Mouse (Mus musculus) c-Kit-positive CD71-positive TER-119-positive erythroid progenitor cells, embryonic 14.5 days (primary cell): ENCODE measurements around the gene Gdpd4.

Experiments
- DNase-seq: peaks from one replicate; pipeline ENCODE4 v3.0.0-alpha.2; 2013; ENCODE audit warnings: low spot score

The Gdpd4 gene

DNA sequence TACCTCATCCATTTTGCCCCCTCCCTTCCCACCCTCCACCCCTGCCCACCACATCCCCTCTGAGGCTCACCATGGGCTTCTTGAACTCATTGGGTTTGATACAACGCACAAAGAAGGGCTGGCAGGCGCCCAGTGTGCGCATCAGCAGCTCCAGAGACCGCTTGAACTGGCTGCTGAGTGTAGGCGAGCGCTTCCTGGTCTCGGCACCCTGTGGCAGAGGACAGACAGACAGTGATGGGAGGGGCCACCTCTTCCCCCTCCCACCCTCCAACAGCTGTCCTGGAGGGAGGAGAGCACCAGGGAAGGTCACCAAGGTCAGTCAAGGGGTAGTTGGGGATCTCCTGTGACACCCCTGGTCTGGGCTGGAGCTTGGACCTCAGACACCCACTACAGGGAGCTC lies 165.6 kb downstream of the Gdpd4 start:
- no peak for DNase-seq

DNA sequence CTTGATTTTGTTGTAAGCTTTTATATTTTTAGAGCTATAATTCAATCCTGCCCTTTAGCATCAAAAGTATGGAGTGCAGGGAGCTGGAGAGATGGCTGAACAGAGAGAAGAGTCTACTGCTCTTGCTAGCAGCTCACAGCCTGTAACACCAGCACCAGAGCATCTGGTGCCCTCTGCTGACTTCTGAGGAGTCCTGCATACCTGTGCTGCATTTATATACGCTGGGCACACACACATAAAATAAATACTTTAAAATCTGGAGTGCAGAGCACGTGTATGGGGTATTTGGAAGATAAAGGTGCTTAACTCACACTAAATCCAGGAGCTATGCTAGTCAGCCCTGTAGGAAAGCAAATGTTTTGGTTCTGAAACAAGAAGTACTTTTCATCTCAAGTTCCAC lies 166.6 kb downstream of the Gdpd4 start:
- DNase-seq, result no peak

DNA sequence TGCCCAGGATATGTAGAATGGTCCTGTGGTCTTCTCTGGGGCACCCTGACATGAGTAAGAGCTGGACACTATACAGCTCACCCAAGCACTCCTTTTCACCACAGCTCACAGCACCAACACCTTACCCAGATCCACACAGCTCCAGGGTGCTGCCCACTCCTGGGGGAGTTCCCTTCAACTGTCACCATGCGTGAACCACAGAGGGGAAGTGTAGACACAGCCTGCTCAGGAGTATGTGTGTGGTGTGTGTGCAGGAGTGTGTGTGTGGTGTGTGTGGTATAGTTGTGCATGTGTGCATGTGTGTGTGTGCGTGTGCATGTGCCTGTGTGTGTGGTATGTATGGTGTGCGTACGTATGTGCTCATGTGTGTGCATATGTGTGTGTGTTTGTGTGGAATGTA lies 176.1 kb downstream of the Gdpd4 start:
- no peak for DNase-seq

DNA sequence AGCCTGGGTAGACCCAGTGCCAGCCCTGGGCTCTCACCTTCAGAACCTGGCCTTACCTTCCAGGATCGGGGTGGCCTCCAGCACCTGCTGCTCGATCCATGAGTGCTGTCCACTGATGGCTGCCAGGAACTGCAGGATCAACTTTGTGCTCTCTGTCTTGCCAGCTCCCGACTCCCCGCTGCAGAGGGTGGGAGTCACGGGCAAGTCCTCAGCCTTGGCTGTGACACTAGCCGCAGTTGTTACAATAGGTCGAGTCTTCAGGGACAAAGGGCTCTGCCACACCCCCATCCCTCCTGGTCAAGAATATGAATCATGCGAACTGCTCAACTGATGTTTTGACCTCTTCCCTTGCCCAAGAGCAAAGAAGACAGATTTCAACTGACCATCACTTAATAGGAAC lies 177.8 kb downstream of the Gdpd4 start:
- no peak for DNase-seq
